Comparison of ENCODE assay signal across 20 mouse cellular contexts in genomic region chr3:136982021-136982420, GRCm38 (mm10).
DNase-seq lines count a peak whose midpoint lies in the region; ATAC-seq and TF ChIP-seq lines count a peak whose summit lies in the region.
"Had no signal": no experiment of that assay in that cellular context is flagged by ENCODE, and none has a peak within 500 bp of the region (broad histone marks: within the 10 kb centered on the region; RNA-seq: fewer than 3 reads in every experiment).

No protein-coding gene starts in this region.

- H3K4me3 ChIP-seq in forebrain, embryonic 16.5 days (replicated peaks; ENCODE audit: low read length), result no peak overlapping the region
- H3K4me3 ChIP-seq in forebrain, embryonic 10.5 days, result no peak overlapping the region
- no peak overlapping the region for H3K4me3 ChIP-seq in left cerebral cortex, adult 2 months
- H3K4me3 ChIP-seq: embryonic facial prominence, embryonic 12.5 days; hindbrain, embryonic 15.5 days; limb, embryonic 12.5 days; lung, embryonic 15.5 days; megakaryocyte, embryonic 14.5 days; midbrain, embryonic 13.5 days had no signal

- no peak for TF ChIP-seq CTCF in left cerebral cortex, adult 2 months (IDR thresholded peaks at IDR 0.05)

- peaks cover 5% of the 10 kb centered on the region; the same call in 1 of the 2 replicates for H3K4me1 ChIP-seq in forebrain, embryonic 16.5 days (replicated peaks; ENCODE audit: control insufficient read depth, insufficient read depth, low read length)
- peaks cover 6% of the 10 kb centered on the region; the same call in 1 of the 2 replicates for H3K4me1 ChIP-seq in forebrain, embryonic 10.5 days
- H3K4me1 ChIP-seq: hindbrain, embryonic 15.5 days; limb, embryonic 12.5 days; lung, embryonic 15.5 days; megakaryocyte, embryonic 14.5 days; midbrain, embryonic 13.5 days had no signal

- intact Hi-C loops in left cerebral cortex, adult 2 months (cut with DNase I), result no loop called here

- no peaks in the 10 kb centered on the region for H3K27me3 ChIP-seq in forebrain, embryonic 16.5 days (replicated peaks; ENCODE audit: control insufficient read depth, insufficient read depth, low read length)
- no peaks in the 10 kb centered on the region for H3K27me3 ChIP-seq in forebrain, embryonic 10.5 days (ENCODE audit: poor library complexity, severe bottlenecking)
- H3K27me3 ChIP-seq: embryonic facial prominence, embryonic 12.5 days; hindbrain, embryonic 15.5 days; limb, embryonic 12.5 days; lung, embryonic 15.5 days; megakaryocyte, embryonic 14.5 days; midbrain, embryonic 13.5 days had no signal

- peak overlapping the region; percentile 58; the same call in 1 of the 2 replicates for H3K27ac ChIP-seq in forebrain, embryonic 16.5 days (ENCODE audit: low read length)
- no peak overlapping the region for H3K27ac ChIP-seq in forebrain, embryonic 10.5 days
- peak overlapping the region; percentile 78 for H3K27ac ChIP-seq in left cerebral cortex, adult 2 months
- H3K27ac ChIP-seq: embryonic facial prominence, embryonic 12.5 days; hindbrain, embryonic 15.5 days; limb, embryonic 12.5 days; liver, embryonic 14.5 days; lung, embryonic 15.5 days; midbrain, embryonic 13.5 days had no signal

- no peak overlapping the region for H3K4me2 ChIP-seq in forebrain, embryonic 16.5 days (ENCODE audit: low read length)
- H3K4me2 ChIP-seq: embryonic facial prominence, embryonic 12.5 days; heart, embryonic 11.5 days; hindbrain, embryonic 15.5 days; limb, embryonic 12.5 days; lung, embryonic 15.5 days; midbrain, embryonic 13.5 days had no signal

- no peak for ATAC-seq in forebrain, embryonic 16.5 days
- ATAC-seq: midbrain, embryonic 13.5 days had no signal

- no peaks in the 10 kb centered on the region for H3K36me3 ChIP-seq in forebrain, embryonic 16.5 days (ENCODE audit: control insufficient read depth, insufficient read depth)
- H3K36me3 ChIP-seq in forebrain, embryonic 10.5 days (replicated peaks), result no peaks in the 10 kb centered on the region
- H3K36me3 ChIP-seq: embryonic facial prominence, embryonic 12.5 days; hindbrain, embryonic 15.5 days; limb, embryonic 12.5 days; lung, embryonic 15.5 days; midbrain, embryonic 13.5 days had no signal

- 82% methylated on average over 11 of the region's 11 CpGs for WGBS in forebrain, embryonic 16.5 days
- WGBS in forebrain, embryonic 10.5 days, result 92% methylated on average over 11 of the region's 11 CpGs

- H3K9me3 ChIP-seq in forebrain, embryonic 16.5 days (ENCODE audit: control insufficient read depth, low read length), result no peaks in the 10 kb centered on the region
- H3K9me3 ChIP-seq in forebrain, embryonic 10.5 days, result no peaks in the 10 kb centered on the region
- H3K9me3 ChIP-seq: embryonic facial prominence, embryonic 12.5 days; hindbrain, embryonic 15.5 days; limb, embryonic 12.5 days; lung, embryonic 15.5 days; megakaryocyte, embryonic 14.5 days; midbrain, embryonic 13.5 days had no signal

- DNase-seq in forebrain, embryonic 10.5 days (ENCODE audit: extremely low spot score, low spot score), result no peak
- no peak for DNase-seq in left cerebral cortex, adult 2 months (ENCODE audit: extremely low spot score in 1 of 2, low spot score in 2 of 2)
- DNase-seq in left cerebral cortex, adult 18-20 months (ENCODE audit: low spot score in 2 of 2), result no peak
- DNase-seq in kidney, adult 9 months, result peak; percentile 75
- peak; percentile 58 for DNase-seq in yolk sac, embryonic 10.5 days (ENCODE audit: low spot score)
- DNase-seq in spleen, postnatal 14 days (ENCODE audit: low spot score in 2 of 2), result no peak
- DNase-seq: adrenal gland, postnatal 36 days; cerebellum, adult 9-10 months; gastrocnemius, postnatal 10 days; heart, adult 11 months; lung, postnatal 36 days had no signal

- H3K9ac ChIP-seq in forebrain, embryonic 16.5 days (replicated peaks; ENCODE audit: low read depth, low read length), result no peak overlapping the region
- H3K9ac ChIP-seq: embryonic facial prominence, embryonic 12.5 days; hindbrain, embryonic 15.5 days; limb, embryonic 12.5 days; liver, embryonic 14.5 days; lung, embryonic 15.5 days; midbrain, embryonic 13.5 days had no signal

Comparison
In these comparisons a context has a peak if more than half of its experiments do, and no peak if none do; other contexts are left out.
1. DNase-seq: peak in kidney, adult 9 months (single experiment) and yolk sac, embryonic 10.5 days (single experiment); none in forebrain, embryonic 10.5 days (single experiment), left cerebral cortex, adult 2 months (0 of 2), left cerebral cortex, adult 18-20 months (0 of 2) and spleen, postnatal 14 days (0 of 2).